In genomic region chr15:31397379-31397778, GRCm38 (mm10) we compare ENCODE assay signal across 21 mouse cellular contexts. TPM values are rescaled to one million over a fixed set of nuclear protein-coding genes. Genes with fewer than 3 reads are reported as not detected.
DNase-seq lines count a peak whose midpoint lies in the region; ATAC-seq and TF ChIP-seq lines count a peak whose summit lies in the region.
"Had no signal": no experiment of that assay in that cellular context is flagged by ENCODE, and none has a peak within 500 bp of the region (broad histone marks: within the 10 kb centered on the region; RNA-seq: fewer than 3 reads in every experiment).

No protein-coding gene starts in this region.

- H3K4me1 ChIP-seq in heart, embryonic 14.5 days (ENCODE audit: control insufficient read depth in 2 of 2, insufficient read depth in 2 of 2, low read length in 2 of 2) = peaks cover 21 to 32% of the 10 kb centered on the region in 2 experiments
- H3K4me1 ChIP-seq in MEL (ENCODE audit: control insufficient read depth in 1 of 2, insufficient read depth in 2 of 2, low read length in 2 of 2) = no peaks in the 10 kb centered on the region
- H3K4me1 ChIP-seq in bone marrow macrophage, adult 2 months (ENCODE audit: control insufficient read depth, insufficient read depth, low read length) = no peaks in the 10 kb centered on the region
- H3K4me1 ChIP-seq: embryonic facial prominence, embryonic 12.5 days; hindbrain, embryonic 10.5 days; limb, embryonic 12.5 days had no signal

- no peak for TF ChIP-seq EP300 in MEL (IDR thresholded peaks at IDR 0.05; ENCODE audit: low read depth in 1 of 2, low read length in 2 of 2)

- H3K9ac ChIP-seq in heart, embryonic 14.5 days (ENCODE audit: low read length) = no peak overlapping the region
- no peak overlapping the region for H3K9ac ChIP-seq in MEL (ENCODE audit: control insufficient read depth, low read depth, low read length, poor library complexity, severe bottlenecking)
- H3K9ac ChIP-seq: embryonic facial prominence, embryonic 12.5 days; forebrain, embryonic 13.5 days; limb, embryonic 12.5 days had no signal

- peak overlapping the region; percentile 91 for H3K27ac ChIP-seq in heart, embryonic 14.5 days (replicated peaks in 1 of 2; ENCODE audit: control insufficient read depth in 1 of 2, insufficient read depth in 1 of 2, low read depth in 2 of 2, low read length in 2 of 2)
- H3K27ac ChIP-seq in layer of hippocampus, adult 2 months = peak overlapping the region; percentile 82
- no peak overlapping the region for H3K27ac ChIP-seq in MEL (ENCODE audit: control insufficient read depth, low read depth, low read length)
- H3K27ac ChIP-seq in bone marrow macrophage, adult 2 months (ENCODE audit: insufficient read depth, low read depth, low read length) = no peak overlapping the region
- H3K27ac ChIP-seq: embryonic facial prominence, embryonic 12.5 days; forebrain, embryonic 13.5 days; hindbrain, embryonic 10.5 days; limb, embryonic 12.5 days had no signal

- H3K36me3 ChIP-seq in heart, embryonic 14.5 days (ENCODE audit: control insufficient read depth, insufficient read depth, low read length) = no peaks in the 10 kb centered on the region
- no peaks in the 10 kb centered on the region for H3K36me3 ChIP-seq in MEL (ENCODE audit: control insufficient read depth in 1 of 2, insufficient read depth in 2 of 2, low read length in 2 of 2)
- H3K36me3 ChIP-seq: embryonic facial prominence, embryonic 12.5 days; hindbrain, embryonic 10.5 days; limb, embryonic 12.5 days had no signal

- H3K9me3 ChIP-seq in heart, embryonic 14.5 days (ENCODE audit: control insufficient read depth, low read length) = 0 out of 2 replicates have a peak, but pooled peaks cover 6% of the 10 kb centered on the region
- H3K9me3 ChIP-seq in MEL (replicated peaks; ENCODE audit: insufficient read depth, low read length) = no peaks in the 10 kb centered on the region
- H3K9me3 ChIP-seq: embryonic facial prominence, embryonic 12.5 days; forebrain, embryonic 13.5 days; hindbrain, embryonic 10.5 days; limb, embryonic 12.5 days had no signal

- peak; percentile 61 for TF ChIP-seq CTCF in layer of hippocampus, adult 2 months (conservative IDR thresholded peaks at IDR 0.05)
- TF ChIP-seq CTCF in MEL (IDR thresholded peaks at IDR 0.05 in 2 of 3, conservative IDR thresholded peaks at IDR 0.05 in 1 of 3; ENCODE audit: control insufficient read depth in 1 of 3, insufficient read depth in 1 of 3, low read depth in 2 of 3, low read length in 3 of 3, poor library complexity in 1 of 3, severe bottlenecking in 1 of 3) = peak; percentile 9 to 35 (median 25); a peak in 3 of 6 replicates
- 0 out of 2 replicates have a peak, but pooled peaks have one; percentile 30 for TF ChIP-seq CTCF in bone marrow macrophage, adult 2 months (IDR thresholded peaks at IDR 0.05; ENCODE audit: low read depth, low read length)

- no peak overlapping the region for H3K4me2 ChIP-seq in heart, embryonic 14.5 days (ENCODE audit: low read length)
- H3K4me2 ChIP-seq: embryonic facial prominence, embryonic 12.5 days; forebrain, embryonic 13.5 days; limb, embryonic 12.5 days had no signal

- no peaks in the 10 kb centered on the region for H3K27me3 ChIP-seq in heart, embryonic 14.5 days (ENCODE audit: control insufficient read depth, insufficient read depth, low read length)
- H3K27me3 ChIP-seq in MEL (ENCODE audit: control insufficient read depth in 1 of 2, insufficient read depth in 2 of 2, low read length in 2 of 2) = no peaks in the 10 kb centered on the region
- H3K27me3 ChIP-seq: embryonic facial prominence, embryonic 12.5 days; forebrain, embryonic 13.5 days; limb, embryonic 12.5 days had no signal

- no peak for TF ChIP-seq POLR2A in MEL (IDR thresholded peaks at IDR 0.05; ENCODE audit: control insufficient read depth in 1 of 2, insufficient read depth in 1 of 2, low read depth in 1 of 2, low read length in 2 of 2, poor library complexity in 1 of 2)
- no peak for TF ChIP-seq POLR2A in bone marrow macrophage, adult 2 months (IDR thresholded peaks at IDR 0.05; ENCODE audit: borderline replicate concordance, low read depth, low read length)

- intact Hi-C loops in heart, postnatal 25 days (cut with DNase I) = no loop called here

- 77% methylated on average over 3 of the region's 3 CpGs for WGBS in heart, embryonic 14.5 days

- no peak for DNase-seq in heart, postnatal 25 days (ENCODE audit: low spot score)
- no peak for DNase-seq in layer of hippocampus, adult 2 months (ENCODE audit: low spot score in 2 of 2)
- DNase-seq in layer of hippocampus, adult 8-10 months (ENCODE audit: low spot score in 2 of 2) = no peak
- DNase-seq in MEL (ENCODE audit: low read depth, low spot score) = no peak
- no peak for DNase-seq in right cerebral cortex, postnatal 25 days
- DNase-seq: adrenal gland, adult 8-10 months; cerebellum, adult 9-10 months; gastrocnemius, postnatal 10 days; kidney, adult 8-10 months; kidney, postnatal 36 days; lung, adult 18-20 months; thymus, postnatal 25 days had no signal

- ATAC-seq in heart, embryonic 14.5 days (ENCODE audit: insufficient number of reproducible peaks, insufficient read depth, low FRiP score, low read depth) = no peak
- ATAC-seq: forebrain, embryonic 13.5 days; midbrain, embryonic 16.5 days had no signal

- TF ChIP-seq RAD21 in MEL (IDR thresholded peaks at IDR 0.05; ENCODE audit: low read depth, low read length) = peak; percentile 38

- H3K4me3 ChIP-seq in heart, embryonic 14.5 days (ENCODE audit: control insufficient read depth in 1 of 2, insufficient read depth in 1 of 2, low read depth in 1 of 2, low read length in 2 of 2) = no peak overlapping the region
- H3K4me3 ChIP-seq in layer of hippocampus, adult 2 months = no peak overlapping the region
- no peak overlapping the region for H3K4me3 ChIP-seq in MEL (ENCODE audit: control insufficient read depth in 1 of 2, insufficient read depth in 1 of 2, low read depth in 2 of 2, low read length in 2 of 2)
- no peak overlapping the region for H3K4me3 ChIP-seq in bone marrow macrophage, adult 2 months (ENCODE audit: insufficient read depth, low read length)
- H3K4me3 ChIP-seq: embryonic facial prominence, embryonic 12.5 days; erythroblast, embryonic 14.5 days; forebrain, embryonic 13.5 days; hindbrain, embryonic 10.5 days; limb, embryonic 12.5 days had no signal

- no peaks in the 10 kb centered on the region for H3K79me2 ChIP-seq in MEL (ENCODE audit: control insufficient read depth, insufficient read depth, low read length, poor library complexity)

TF ChIP-seq in MEL, 35 proteins besides CTCF, POLR2A, EP300 and RAD21:
- TF ChIP-seq POLR2AphosphoS2 (IDR thresholded peaks at IDR 0.05; ENCODE audit: low read length) (no peak), SMC3 (IDR thresholded peaks at IDR 0.05; ENCODE audit: low read depth, low read length) (peak; percentile 37), JUND (IDR thresholded peaks at IDR 0.05; ENCODE audit: low read depth, low read length) (no peak), ZC3H11A (IDR thresholded peaks at IDR 0.05; ENCODE audit: low read depth, low read length) (0 out of 2 replicates have a peak, but pooled peaks have one; percentile 20), NRF1 (IDR thresholded peaks at IDR 0.05; ENCODE audit: insufficient read depth, low read depth, low read length, poor library complexity, severe bottlenecking) (no peak), MYB (IDR thresholded peaks at IDR 0.05; ENCODE audit: low read depth, low read length) (no peak), CHD2 (IDR thresholded peaks at IDR 0.05; ENCODE audit: low read length) (no peak)
TF ChIP-seq in MEL: peak in this region for 2.

RNA-seq across cellular contexts. Expression of gene Ankrd33b, which starts 29.9 kb away (rescaled TPM):
- 2.9 and 3.2 TPM in 2 replicates for polyA plus RNA-seq in heart, embryonic 14.5 days (2014; fragmentation: Nextera tagmentation; extraction: Ambion mirVana)
- 10 to 100 TPM; 22.6 to 23.2 TPM for total RNA-seq in heart, postnatal 25 days (2021)
- 10 to 100 TPM; 58.7 to 59.4 TPM for total RNA-seq in layer of hippocampus, adult 2 months (2021)
- 10 to 100 TPM; 60.2 to 64.2 (median 61.8) TPM for total RNA-seq in layer of hippocampus, adult 8-10 months (2022)
- total RNA-seq in MEL (2012; rRNA removed) = 12.0 and 16.1 TPM in 2 replicates
- 10 to 100 TPM in 1 of 2 experiments, not detected in 1; 11.1 TPM for polyA plus RNA-seq in MEL (2012; ENCODE audit: insufficient read depth in 1 of 2, insufficient read length in 2 of 2, low read depth in 1 of 2, low replicate concordance in 2 of 2, missing spikeins in 1 of 2)
- 7.8 and 9.5 TPM in 2 replicates for polyA plus RNA-seq in bone marrow macrophage, adult 2 months (2012; ENCODE audit: insufficient read depth, insufficient read length, missing spikeins)

RNA-seq across cellular contexts. Expression of gene Ropn1l, which starts 56.2 kb away (rescaled TPM):
- 2.1 and 2.6 TPM in 2 replicates for polyA plus RNA-seq in heart, embryonic 14.5 days (2014; fragmentation: Nextera tagmentation; extraction: Ambion mirVana)
- not detected for total RNA-seq in heart, postnatal 25 days (2021)
- total RNA-seq in layer of hippocampus, adult 2 months (2021) = 1 to 10 TPM in 1 of 2 experiments, under 1 TPM in 1; 0.88 to 1.2 TPM
- total RNA-seq in layer of hippocampus, adult 8-10 months (2022) = 1 to 10 TPM in 2 of 4 experiments, under 1 TPM in 1, not detected in 1; 0.45 to 1.2 (median 1.2) TPM
- total RNA-seq in MEL (2012; rRNA removed) = 0.96 and 1.3 TPM in 2 replicates
- polyA plus RNA-seq in MEL (2012; ENCODE audit: insufficient read depth in 1 of 2, insufficient read length in 2 of 2, low read depth in 1 of 2, low replicate concordance in 2 of 2, missing spikeins in 1 of 2) = 1 to 10 TPM in 1 of 2 experiments, not detected in 1; 1.7 TPM
- 6.0 and 6.8 TPM in 2 replicates for polyA plus RNA-seq in bone marrow macrophage, adult 2 months (2012; ENCODE audit: insufficient read depth, insufficient read length, missing spikeins)
- total RNA-seq: megakaryocyte-erythroid progenitor cell, adult 5-6 weeks had no signal

Comparison
In these comparisons a context has a peak if more than half of its experiments do, and no peak if none do; other contexts are left out.
1. H3K27ac ChIP-seq: peak in heart, embryonic 14.5 days (2 of 2) and layer of hippocampus, adult 2 months (single experiment); none in MEL (single experiment) and bone marrow macrophage, adult 2 months (single experiment).
2. Peak in every context shown above with its lines, with median percentiles within 50 percentile points of each other: CTCF ChIP-seq.